Mouse (Mus musculus): ENCODE results near the gene Rdh19. TPM values are rescaled to one million over a fixed set of nuclear protein-coding genes. Genes with fewer than 3 reads are reported as not detected.

The Rdh19 gene
- total and polyA plus RNA-seq, 3 experiments, result not detected

DNA sequence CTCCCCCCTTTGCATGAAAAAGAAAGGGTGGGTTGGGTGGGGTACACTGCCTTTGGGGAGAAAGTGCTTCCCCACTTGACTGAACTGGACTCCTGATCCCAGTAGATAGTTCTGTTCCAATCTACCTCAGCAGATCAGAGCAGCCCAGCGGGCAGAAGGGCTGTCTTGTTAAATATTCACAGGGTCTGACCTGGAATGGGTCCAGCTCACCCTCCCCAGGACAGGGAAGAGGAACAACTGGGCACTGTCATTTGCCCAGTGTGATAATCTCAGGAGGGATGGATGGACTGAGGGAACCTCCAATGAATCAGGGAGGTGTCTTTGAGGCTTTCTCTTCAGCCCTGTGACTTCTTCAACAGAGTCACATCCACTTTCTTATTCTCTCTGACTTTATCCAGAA, 1.6 kb upstream of the Rdh19 start:
- Histone ChIP-seq H3K9ac (ENCODE audit: insufficient read depth, low read depth) (no peak overlapping the region), H3K79me2 (replicated peaks; ENCODE audit: control insufficient read depth, extremely low read depth, insufficient read depth, poor library complexity, severe bottlenecking) (no peaks in the 10 kb centered on the region), H3K36me3 (replicated peaks in 1 of 2; ENCODE audit: control insufficient read depth in 1 of 2, insufficient read depth in 1 of 2, low read length in 1 of 2) (no peaks in the 10 kb centered on the region), H3K27me3 (replicated peaks) (peaks cover 29% of the 10 kb centered on the region), H3K9me3 (replicated peaks; ENCODE audit: low read length) (peaks cover 13% of the 10 kb centered on the region), H3K4me2 (ENCODE audit: insufficient read depth, low read depth, poor library complexity, severe bottlenecking) (no peak overlapping the region), H3K4me3 (replicated peaks in 1 of 3; ENCODE audit: low read depth in 2 of 3, low read length in 2 of 3, poor library complexity in 1 of 3) (no peak overlapping the region), H3K4me1 (ENCODE audit: control insufficient read depth in 1 of 2, insufficient read depth in 2 of 2) (no peaks in the 10 kb centered on the region), H3K27ac (ENCODE audit: insufficient read depth, low read depth) (no peak overlapping the region)
- dilution Hi-C loops (cut with MboI; ENCODE audit: extremely low pct_ligation_motif_present, extremely low pct_unique_long_range_greater_than_20kb, low sequenced_read_pairs), result no loop called here
- in situ Hi-C loops (cut with MboI; ENCODE audit: low pct_ligation_motif_present, low pct_unique_long_range_greater_than_20kb, low sequenced_read_pairs), result no loop called here
- TF ChIP-seq NRF1 (IDR thresholded peaks at IDR 0.05; ENCODE audit: low read depth, low read length) (no peak), E2F4 (IDR thresholded peaks at IDR 0.05; ENCODE audit: insufficient replicate concordance, low read depth, low read length) (no peak), PAX5 (IDR thresholded peaks at IDR 0.05; ENCODE audit: low read length) (no peak), JUN (IDR thresholded peaks at IDR 0.05; ENCODE audit: insufficient read depth, low read depth, low read length) (no peak), USF2 (conservative IDR thresholded peaks at IDR 0.05; ENCODE audit: low read depth, low read length) (no peak), CHD2 (IDR thresholded peaks at IDR 0.05; ENCODE audit: low read length) (no peak), HCFC1 (IDR thresholded peaks at IDR 0.05; ENCODE audit: low read depth, low read length) (no peak), SIN3A (IDR thresholded peaks at IDR 0.05; ENCODE audit: low read length) (no peak), ZNF384 (IDR thresholded peaks at IDR 0.05; ENCODE audit: low read depth, low read length) (no peak), MEF2A (IDR thresholded peaks at IDR 0.05; ENCODE audit: borderline replicate concordance, low read depth, low read length) (no peak), RCOR1 (conservative IDR thresholded peaks at IDR 0.05; ENCODE audit: low read depth, low read length) (no peak), ZMIZ1 (IDR thresholded peaks at IDR 0.05; ENCODE audit: low read depth, low read length) (no peak), IRF4 (IDR thresholded peaks at IDR 0.05; ENCODE audit: low read depth, low read length) (no peak), MAX (IDR thresholded peaks at IDR 0.05; ENCODE audit: low read length) (no peak), USF1 (IDR thresholded peaks at IDR 0.05; ENCODE audit: low read depth, low read length) (no peak), TBP (conservative IDR thresholded peaks at IDR 0.05; ENCODE audit: low read depth, low read length) (no peak), MAZ (IDR thresholded peaks at IDR 0.05; ENCODE audit: low read depth, low read length) (no peak), KAT2A (IDR thresholded peaks at IDR 0.05; ENCODE audit: insufficient replicate concordance, low read length) (no peak)
- no peak for DNase-seq (ENCODE audit: extremely low read depth)

DNA sequence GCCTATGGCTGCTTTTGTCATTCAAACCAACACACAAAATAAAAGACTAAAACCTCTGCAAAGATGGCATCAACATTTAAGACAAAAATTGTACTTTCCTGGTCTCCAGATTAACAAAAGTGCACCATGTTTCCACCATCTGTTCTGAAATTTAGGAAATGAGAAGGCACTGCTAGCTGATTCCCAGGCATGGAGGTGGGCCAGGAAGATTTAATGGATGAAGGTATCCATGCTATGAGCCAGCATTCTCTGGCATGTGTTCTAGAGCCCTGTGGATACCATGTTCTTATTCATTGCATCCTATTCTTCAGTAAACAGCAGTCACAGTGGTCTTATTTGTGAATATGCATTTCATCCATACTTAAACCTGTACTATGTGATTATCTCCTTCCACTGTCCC, 6.6 kb downstream of the Rdh19 start:
- no peaks in the 10 kb centered on the region for H3K9me3 ChIP-seq (replicated peaks; ENCODE audit: low read length)
- in situ Hi-C loops (cut with MboI; ENCODE audit: low pct_ligation_motif_present, low pct_unique_long_range_greater_than_20kb, low sequenced_read_pairs) (no loop called here), dilution Hi-C loops (cut with MboI; ENCODE audit: extremely low pct_ligation_motif_present, extremely low pct_unique_long_range_greater_than_20kb, low sequenced_read_pairs) (no loop called here)
- TF ChIP-seq MAX (IDR thresholded peaks at IDR 0.05; ENCODE audit: low read length), result no peak
- no peak for TF ChIP-seq MXI1 (IDR thresholded peaks at IDR 0.05; ENCODE audit: low read depth, low read length)
- no peak for TF ChIP-seq UBTF (IDR thresholded peaks at IDR 0.05; ENCODE audit: low read depth, low read length)
- TF ChIP-seq ETS1 (conservative IDR thresholded peaks at IDR 0.05; ENCODE audit: low read depth, low read length), result no peak
- no peak for TF ChIP-seq MAZ (IDR thresholded peaks at IDR 0.05; ENCODE audit: low read depth, low read length)
- TF ChIP-seq NELFE (IDR thresholded peaks at IDR 0.05; ENCODE audit: low read depth, low read length), result no peak
- no peak for TF ChIP-seq TBP (conservative IDR thresholded peaks at IDR 0.05; ENCODE audit: low read depth, low read length)
- no peak for TF ChIP-seq POLR2AphosphoS2 (IDR thresholded peaks at IDR 0.05; ENCODE audit: low read depth, low read length)
- no peak for TF ChIP-seq JUN (IDR thresholded peaks at IDR 0.05; ENCODE audit: insufficient read depth, low read depth, low read length)
- H3K4me1 ChIP-seq (ENCODE audit: control insufficient read depth in 1 of 2, insufficient read depth in 2 of 2), result no peaks in the 10 kb centered on the region
- no peak for DNase-seq (ENCODE audit: extremely low read depth)
- no peak overlapping the region for H3K27ac ChIP-seq (ENCODE audit: insufficient read depth, low read depth)
- H3K9ac ChIP-seq (ENCODE audit: insufficient read depth, low read depth), result no peak overlapping the region
- H3K4me3 ChIP-seq (replicated peaks in 1 of 3; ENCODE audit: low read depth in 2 of 3, low read length in 2 of 3, poor library complexity in 1 of 3), result no peak overlapping the region
- H3K27me3 ChIP-seq (replicated peaks), result peaks cover 52% of the 10 kb centered on the region
- H3K4me2 ChIP-seq (ENCODE audit: insufficient read depth, low read depth, poor library complexity, severe bottlenecking), result no peak overlapping the region
- H3K79me2 ChIP-seq (replicated peaks; ENCODE audit: control insufficient read depth, extremely low read depth, insufficient read depth, poor library complexity, severe bottlenecking), result no peaks in the 10 kb centered on the region
- no peaks in the 10 kb centered on the region for H3K36me3 ChIP-seq (replicated peaks in 1 of 2; ENCODE audit: control insufficient read depth in 1 of 2, insufficient read depth in 1 of 2, low read length in 1 of 2)

Data from CH12.LX (cell line).